Mouse (Mus musculus) MEL (cell line): ENCODE results near the gene Hectd1. TPM values are rescaled to one million over a fixed set of nuclear protein-coding genes. Genes with fewer than 3 reads are reported as not detected.

ENCODE experiments used
- DNase-seq: peaks from one replicate; pipeline ENCODE4 v3.0.0; 2011; ENCODE audit warnings: low read depth, low spot score
- H3K27ac ChIP-seq: 2 replicates; pipeline ENCODE4 v1.5.1; 2012; ENCODE audit warnings: low read depth, mild to moderate bottlenecking, control low read depth, low read length, moderate library complexity; ENCODE audit not compliant: control insufficient read depth
- H3K27me3 ChIP-seq, 2 experiments: fragments of 150-350 bp in 1 of 2; sonication (generic) in 1 of 2; 2 replicates each; pipeline ENCODE4 v1.6.1; 2012; ENCODE audit warnings: low read length in 2 of 2, mild to moderate bottlenecking in 2 of 2, improper control_type of control experiment in 1 of 2, moderate library complexity in 1 of 2; ENCODE audit not compliant: insufficient read depth in 2 of 2, control insufficient read depth in 1 of 2
- H3K36me3 ChIP-seq, 2 experiments: 2 replicates each; pipeline ENCODE4 v1.6.1; 2012 to 2014; ENCODE audit warnings: low read length in 2 of 2, improper control_type of control experiment in 1 of 2, inconsistent platforms in 1 of 2, mild to moderate bottlenecking in 1 of 2; ENCODE audit not compliant: insufficient read depth in 2 of 2, control insufficient read depth in 1 of 2
- H3K4me1 ChIP-seq, 2 experiments: fragments of 150-350 bp in 1 of 2; sonication (generic) in 1 of 2; 2 replicates each; pipeline ENCODE4 v1.6.1; 2012; ENCODE audit warnings: low read length in 2 of 2, improper control_type of control experiment in 1 of 2, mild to moderate bottlenecking in 1 of 2; ENCODE audit not compliant: insufficient read depth in 2 of 2, control insufficient read depth in 1 of 2
- H3K4me3 ChIP-seq, 2 experiments: fragments of 150-350 bp in 1 of 2; sonication (generic) in 1 of 2; 2 replicates each; pipeline ENCODE4 v1.5.1; 2012; ENCODE audit warnings: low read depth in 2 of 2, low read length in 2 of 2, mild to moderate bottlenecking in 2 of 2, moderate library complexity in 2 of 2, control low read depth in 1 of 2, improper control_type of control experiment in 1 of 2; ENCODE audit not compliant: control insufficient read depth in 1 of 2, insufficient read depth in 1 of 2
- H3K79me2 ChIP-seq: 2 replicates; pipeline ENCODE4 v1.6.1; 2012; ENCODE audit warnings: mild to moderate bottlenecking, low read length, moderate library complexity; ENCODE audit not compliant: control insufficient read depth, poor library complexity, insufficient read depth
- H3K9ac ChIP-seq: 2 replicates; pipeline ENCODE4 v1.6.1; 2012; ENCODE audit warnings: low read depth, mild to moderate bottlenecking, control low read depth, low read length, moderate library complexity; ENCODE audit not compliant: control insufficient read depth, poor library complexity, severe bottlenecking
- H3K9me3 ChIP-seq: fragments of 150-350 bp; sonication (generic); replicated peaks from 2 replicates; pipeline ENCODE4 v1.6.1; 2012; ENCODE audit warnings: mild to moderate bottlenecking, low read length, improper control_type of control experiment, moderate library complexity; ENCODE audit not compliant: insufficient read depth
- BHLHE40 ChIP-seq: IDR thresholded peaks from 2 replicates; pipeline ENCODE4 v1.6.1; 2012; ENCODE audit warnings: low read depth, mild to moderate bottlenecking, inconsistent platforms, low read length, improper control_type of control experiment, borderline replicate concordance
- CHD2 ChIP-seq: IDR thresholded peaks from 2 replicates; pipeline ENCODE4 v1.6.1; 2011; ENCODE audit warnings: low read length, improper control_type of control experiment
- ELF1 ChIP-seq: IDR thresholded peaks from 2 replicates; pipeline ENCODE4 v1.6.1; 2014; ENCODE audit warnings: low read depth, mild to moderate bottlenecking, inconsistent platforms, low read length, improper control_type of control experiment, moderate library complexity
- EP300 ChIP-seq, 2 experiments: IDR thresholded peaks; 2 replicates each; pipeline ENCODE4 v1.6.1; 2011; ENCODE audit warnings: improper control_type of control experiment in 2 of 2, low read length in 2 of 2, low read depth in 1 of 2, mild to moderate bottlenecking in 1 of 2
- ETS1 ChIP-seq: IDR thresholded peaks from 2 replicates; pipeline ENCODE4 v1.6.1; 2012; ENCODE audit warnings: low read depth, mild to moderate bottlenecking, inconsistent platforms, low read length, improper control_type of control experiment, moderate library complexity
- GATA1 ChIP-seq: IDR thresholded peaks from 2 replicates; pipeline ENCODE4 v1.6.1; 2011; ENCODE audit warnings: low read depth, low read length, improper control_type of control experiment
- HCFC1 ChIP-seq: IDR thresholded peaks from 2 replicates; pipeline ENCODE4 v1.6.1; 2012; ENCODE audit warnings: low read depth, mild to moderate bottlenecking, inconsistent platforms, low read length, improper control_type of control experiment, moderate library complexity
- MEF2A ChIP-seq: IDR thresholded peaks from 2 replicates; pipeline ENCODE4 v1.6.1; 2014; ENCODE audit warnings: low read depth, mild to moderate bottlenecking, inconsistent platforms, low read length, improper control_type of control experiment; ENCODE audit not compliant: poor library complexity, insufficient replicate concordance, severe bottlenecking; ENCODE audit errors: extremely low read depth
- MYB ChIP-seq: IDR thresholded peaks from 2 replicates; pipeline ENCODE4 v1.6.1; 2011; ENCODE audit warnings: mild to moderate bottlenecking, low read depth, low read length, improper control_type of control experiment
- NRF1 ChIP-seq: IDR thresholded peaks from 2 replicates; pipeline ENCODE4 v1.6.1; 2014; ENCODE audit warnings: low read depth, mild to moderate bottlenecking, inconsistent platforms, low read length, improper control_type of control experiment, moderate library complexity; ENCODE audit not compliant: poor library complexity, insufficient read depth, severe bottlenecking
- POLR2AphosphoS2 ChIP-seq: IDR thresholded peaks from 2 replicates; pipeline ENCODE4 v1.6.1; 2011; ENCODE audit warnings: low read length, improper control_type of control experiment
- RAD21 ChIP-seq: IDR thresholded peaks from 2 replicates; pipeline ENCODE4 v1.6.1; 2011; ENCODE audit warnings: mild to moderate bottlenecking, low read depth, low read length, improper control_type of control experiment
- TAL1 ChIP-seq: IDR thresholded peaks from 2 replicates; pipeline ENCODE4 v1.6.1; 2012; ENCODE audit warnings: mild to moderate bottlenecking, inconsistent platforms, low read length, moderate library complexity, mixed read lengths
- TCF12 ChIP-seq: IDR thresholded peaks from 2 replicates; pipeline ENCODE4 v1.6.1; 2014; ENCODE audit warnings: low read depth, mild to moderate bottlenecking, inconsistent platforms, low read length, improper control_type of control experiment, moderate library complexity
- ZNF384 ChIP-seq: IDR thresholded peaks from 2 replicates; pipeline ENCODE4 v1.6.1; 2012; ENCODE audit warnings: low read depth, mild to moderate bottlenecking, inconsistent platforms, low read length, improper control_type of control experiment
- polyA plus RNA-seq, 2 experiments: library from polyadenylated mRNA; stranded (reverse) in 1 of 2; unstranded in 1 of 2; fragments of >175 nt in 1 of 2; fragments of >200 nt in 1 of 2; gene quantifications; 2 replicates each; pipeline versions ENCODE4 v1.2.1 to v1.2.4; 2012; ENCODE audit warnings: low replicate concordance in 2 of 2, low read depth in 1 of 2; ENCODE audit not compliant: insufficient read length in 2 of 2, insufficient read depth in 1 of 2, missing spikeins in 1 of 2
- total RNA-seq: library from RNA; depleted of rRNA; stranded (reverse); fragments of 300-350 nt; gene quantifications from 2 replicates; pipeline ENCODE4 v1.2.3, GENCODE M21; 2012

The Hectd1 gene
- total and polyA plus RNA-seq, 3 experiments, result 55.2 to 248 (median 72.0) TPM

DNA sequence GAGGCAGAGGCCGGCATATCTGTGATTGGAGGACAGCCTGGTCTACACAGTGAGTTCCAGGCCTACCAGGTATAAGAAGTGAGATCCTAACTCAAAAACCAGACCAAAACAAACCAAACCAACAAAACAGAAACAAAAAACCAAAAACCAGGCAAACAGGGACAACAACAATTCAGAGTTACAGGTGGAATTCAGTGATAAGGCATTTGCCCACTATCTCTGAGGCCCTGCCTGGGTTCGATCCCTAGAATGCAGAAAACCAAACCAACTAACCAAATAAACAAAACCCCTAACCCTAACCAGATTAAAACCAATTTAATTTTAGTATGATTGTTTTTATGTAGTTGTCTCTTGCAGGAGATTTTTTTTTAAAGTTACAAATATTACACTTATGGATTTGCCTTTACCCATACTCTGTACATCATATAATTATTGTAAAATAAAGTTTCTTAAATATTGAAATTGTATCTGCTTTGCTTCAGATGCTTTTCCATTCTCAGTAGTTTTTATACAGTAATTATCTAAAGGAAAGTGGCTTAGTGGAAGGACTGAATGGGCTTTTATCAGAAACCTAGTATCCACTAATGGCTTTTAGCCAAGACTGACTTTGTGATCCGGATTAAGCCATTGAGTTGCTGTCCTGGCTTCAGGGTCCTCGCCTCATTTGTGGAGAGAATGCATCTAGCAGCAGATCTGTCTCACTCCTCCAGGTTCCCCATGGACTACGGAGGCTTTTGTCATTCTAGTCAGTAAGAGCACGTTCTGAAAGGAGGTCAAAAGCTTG is 12.9 kb upstream of the Hectd1 start (continued):
- peak; percentile 80 for TF ChIP-seq GATA1
- no peak for TF ChIP-seq MYB
- TF ChIP-seq TCF12, result peak; percentile 89
- TF ChIP-seq ELF1, result no peak
- no peak for TF ChIP-seq NRF1
- TF ChIP-seq EP300 (IDR thresholded peaks at IDR 0.05; ENCODE audit: low read depth in 1 of 2, low read length in 2 of 2), result peak; percentile 63 to 80
- no peak for TF ChIP-seq MEF2A
- no peak for TF ChIP-seq HCFC1

DNA sequence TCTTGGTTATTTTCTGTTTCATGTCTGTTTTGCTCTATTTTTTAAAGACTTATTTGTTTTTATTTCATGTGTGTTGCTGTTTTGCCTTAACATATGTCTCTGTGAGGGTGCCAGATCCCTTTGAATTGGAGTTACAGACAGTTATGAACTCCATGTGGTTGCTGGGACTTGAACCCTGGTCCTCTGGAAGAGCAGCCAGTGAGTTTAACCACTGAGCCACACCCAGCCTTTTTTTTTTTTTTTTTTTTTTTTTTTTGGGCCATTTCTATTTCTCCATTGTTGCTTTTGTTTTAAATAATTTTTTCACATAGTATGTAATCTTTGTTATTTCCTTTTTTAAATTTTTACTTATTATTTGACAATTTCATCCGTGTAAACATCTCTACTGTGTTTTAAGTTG is 10.5 kb upstream of the Hectd1 start:
- H3K36me3 ChIP-seq, result peaks cover 0 to 36% of the 10 kb centered on the region in 2 experiments; a peak in 2 of 4 replicates
- no peak overlapping the region for H3K9ac ChIP-seq
- TF ChIP-seq ZNF384 (peak; percentile 93), BHLHE40 (no peak)
- H3K4me3 ChIP-seq, result no peak overlapping the region
- no peak overlapping the region for H3K27ac ChIP-seq
- no peaks in the 10 kb centered on the region for H3K27me3 ChIP-seq
- H3K4me1 ChIP-seq, result peaks cover 19 to 28% of the 10 kb centered on the region in 2 experiments
- no peaks in the 10 kb centered on the region; the same call in 1 of the 2 replicates for H3K79me2 ChIP-seq
- no peaks in the 10 kb centered on the region for H3K9me3 ChIP-seq
- DNase-seq, result no peak

DNA sequence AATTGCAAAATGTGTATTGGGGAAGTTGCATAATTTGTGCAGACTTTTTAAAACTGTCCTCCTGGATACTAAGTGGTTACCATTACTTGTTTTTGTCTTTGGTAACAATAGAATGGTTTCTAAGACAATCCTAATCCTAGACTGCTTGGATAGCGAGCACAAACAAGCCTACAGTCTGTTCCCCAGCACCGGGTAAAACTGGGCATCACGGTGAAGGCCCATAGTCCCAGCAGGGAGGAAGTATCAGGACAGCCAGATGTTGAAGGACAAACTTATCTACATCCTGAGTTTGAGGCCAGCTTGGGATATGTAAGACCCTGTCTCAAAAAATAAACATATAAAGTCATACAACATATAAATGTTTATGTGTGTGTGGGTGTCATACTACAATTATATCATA is 5.9 kb upstream of the Hectd1 start:
- Histone ChIP-seq H3K27me3 (no peaks in the 10 kb centered on the region), H3K4me1 (peaks cover 8 to 12% of the 10 kb centered on the region in 2 experiments; a peak in 3 of 4 replicates), H3K4me3 (no peak overlapping the region), H3K27ac (no peak overlapping the region), H3K9ac (no peak overlapping the region), H3K79me2 (peaks cover 7% of the 10 kb centered on the region), H3K36me3 (peaks cover 0 to 17% of the 10 kb centered on the region in 2 experiments; a peak in 2 of 4 replicates), H3K9me3 (no peaks in the 10 kb centered on the region)
- TF ChIP-seq EP300 (IDR thresholded peaks at IDR 0.05; ENCODE audit: low read depth in 1 of 2, low read length in 2 of 2) (peak; percentile 52 to 62), MYB (no peak), POLR2AphosphoS2 (no peak), GATA1 (peak; percentile 72), CHD2 (no peak), RAD21 (no peak), TCF12 (0 out of 2 replicates have a peak, but pooled peaks have one; percentile 22), ETS1 (peak; percentile 13; the same call in 1 of the 2 replicates), TAL1 (peak; percentile 78), HCFC1 (no peak)
- DNase-seq, result no peak
